Mouse (Mus musculus): ENCODE data around the gene Camkk1. TPM values are rescaled to one million over a fixed set of nuclear protein-coding genes. Genes with fewer than 3 reads are reported as not detected.
A peak's percentile ranks its signal among the peaks of the same experiment; 100 is the strongest.

Camkk1 gene
- polyA plus RNA-seq, 1 experiment from 2014 or later = 14.0 TPM

- 62% methylated on average over 10 of the region's 10 CpGs for WGBS
- Histone ChIP-seq H3K36me3 (ENCODE audit: control insufficient read depth, insufficient read depth, low read length) (peaks cover 12% of the 10 kb centered on the region; the same call in 1 of the 2 replicates), H3K4me1 (ENCODE audit: control insufficient read depth, insufficient read depth, low read length) (no peaks in the 10 kb centered on the region), H3K4me3 (ENCODE audit: low read depth, low read length) (no peak overlapping the region), H3K9me3 (ENCODE audit: control insufficient read depth, low read length) (no peaks in the 10 kb centered on the region), H3K4me2 (ENCODE audit: low read depth, low read length) (no peak overlapping the region), H3K27me3 (ENCODE audit: control insufficient read depth, insufficient read depth, low read length) (no peaks in the 10 kb centered on the region), H3K9ac (replicated peaks; ENCODE audit: low read depth, low read length) (no peak overlapping the region), H3K27ac (ENCODE audit: low read depth, low read length) (peak overlapping the region; percentile 18; the same call in 1 of the 2 replicates)
- ATAC-seq (ENCODE audit: low read depth) = no peak
Observed at GRCm38 (mm10) chr11:73084804-73085231, 66.0 kb downstream of the Camkk1 start.

- Histone ChIP-seq H3K4me2 (ENCODE audit: low read depth, low read length) (no peak overlapping the region), H3K4me3 (ENCODE audit: low read depth, low read length) (no peak overlapping the region), H3K27ac (ENCODE audit: low read depth, low read length) (0 out of 2 replicates have a peak overlapping the region, but pooled peaks have one; percentile 4), H3K4me1 (ENCODE audit: control insufficient read depth, insufficient read depth, low read length) (no peaks in the 10 kb centered on the region), H3K9me3 (ENCODE audit: control insufficient read depth, low read length) (no peaks in the 10 kb centered on the region), H3K9ac (replicated peaks; ENCODE audit: low read depth, low read length) (no peak overlapping the region), H3K36me3 (ENCODE audit: control insufficient read depth, insufficient read depth, low read length) (peaks cover 10% of the 10 kb centered on the region; the same call in 1 of the 2 replicates), H3K27me3 (ENCODE audit: control insufficient read depth, insufficient read depth, low read length) (no peaks in the 10 kb centered on the region)
- no peak for ATAC-seq (ENCODE audit: low read depth)
- 76% methylated on average over 7 of the region's 7 CpGs for WGBS
Observed at GRCm38 (mm10) chr11:73085391-73085790, 66.6 kb downstream of the Camkk1 start.

- no peak overlapping the region for H3K9ac ChIP-seq (replicated peaks; ENCODE audit: low read depth, low read length)
- H3K9me3 ChIP-seq (ENCODE audit: control insufficient read depth, low read length) = no peaks in the 10 kb centered on the region
- no peaks in the 10 kb centered on the region for H3K4me1 ChIP-seq (ENCODE audit: control insufficient read depth, insufficient read depth, low read length)
- H3K27ac ChIP-seq (ENCODE audit: low read depth, low read length) = no peak overlapping the region
- no peaks in the 10 kb centered on the region for H3K36me3 ChIP-seq (ENCODE audit: control insufficient read depth, insufficient read depth, low read length)
- H3K4me2 ChIP-seq (ENCODE audit: low read depth, low read length) = no peak overlapping the region
- 81% methylated on average over 6 of the region's 6 CpGs for WGBS
- no peak overlapping the region for H3K4me3 ChIP-seq (ENCODE audit: low read depth, low read length)
- no peaks in the 10 kb centered on the region for H3K27me3 ChIP-seq (ENCODE audit: control insufficient read depth, insufficient read depth, low read length)
- ATAC-seq (ENCODE audit: low read depth) = no peak
Observed at GRCm38 (mm10) chr11:73087700-73088480, 69.1 kb downstream of the Camkk1 start.

- ATAC-seq (ENCODE audit: low read depth) = no peak
- no peaks in the 10 kb centered on the region for H3K36me3 ChIP-seq (ENCODE audit: control insufficient read depth, insufficient read depth, low read length)
Observed at GRCm38 (mm10) chr11:73090283-73090682, 71.5 kb downstream of the Camkk1 start, which contains the start of gene Itgae. Gene Itgae, plus strand, starts transcription at chr11:73090583.

GRCm38 (mm10) chr11:73090826-73091225 lies 72.0 kb downstream of the Camkk1 start:
- WGBS = 96% methylated on average over 2 of the region's 2 CpGs
- H3K27ac ChIP-seq (ENCODE audit: low read depth, low read length) = no peak overlapping the region

More at GRCm38 (mm10) chr11:73090283-73090682, 71.5 kb downstream of the Camkk1 start, which contains the start of gene Itgae:
- Histone ChIP-seq H3K4me1 (ENCODE audit: control insufficient read depth, insufficient read depth, low read length) (no peaks in the 10 kb centered on the region), H3K4me3 (ENCODE audit: low read depth, low read length) (no peak within 1 kb of the TSS), H3K9me3 (ENCODE audit: control insufficient read depth, low read length) (no peaks in the 10 kb centered on the region), H3K27me3 (ENCODE audit: control insufficient read depth, insufficient read depth, low read length) (no peaks in the 10 kb centered on the region), H3K4me2 (ENCODE audit: low read depth, low read length) (no peak within 1 kb of the TSS), H3K27ac (ENCODE audit: low read depth, low read length) (no peak within 1 kb of the TSS), H3K9ac (replicated peaks; ENCODE audit: low read depth, low read length) (no peak within 1 kb of the TSS)
- WGBS = 87% methylated on average over 4 of the region's 4 CpGs

More at GRCm38 (mm10) chr11:73090826-73091225, 72.0 kb downstream of the Camkk1 start:
- Histone ChIP-seq H3K4me2 (ENCODE audit: low read depth, low read length) (no peak overlapping the region), H3K9ac (replicated peaks; ENCODE audit: low read depth, low read length) (no peak overlapping the region), H3K4me1 (ENCODE audit: control insufficient read depth, insufficient read depth, low read length) (no peaks in the 10 kb centered on the region), H3K36me3 (ENCODE audit: control insufficient read depth, insufficient read depth, low read length) (no peaks in the 10 kb centered on the region), H3K9me3 (ENCODE audit: control insufficient read depth, low read length) (no peaks in the 10 kb centered on the region), H3K27me3 (ENCODE audit: control insufficient read depth, insufficient read depth, low read length) (no peaks in the 10 kb centered on the region), H3K4me3 (ENCODE audit: low read depth, low read length) (no peak overlapping the region)
- no peak for ATAC-seq (ENCODE audit: low read depth)

Other genes starting within 250 kb of the Camkk1 start
- 6.6 and 8.9 TPM in 2 replicates for gene Cyb5d2, start 222.9 kb upstream of the Camkk1 start, polyA plus RNA-seq (2014; fragmentation: Nextera tagmentation; extraction: Ambion mirVana)
- gene Zzef1, start 222.8 kb upstream of the Camkk1 start, polyA plus RNA-seq (2014; fragmentation: Nextera tagmentation; extraction: Ambion mirVana) = 20.5 and 21.6 TPM in 2 replicates
- 0.70 and 1.1 TPM in 2 replicates for gene Atp2a3, start 57.8 kb upstream of the Camkk1 start, polyA plus RNA-seq (2014; fragmentation: Nextera tagmentation; extraction: Ambion mirVana)
- 0.29 and 0.75 TPM in 2 replicates for gene P2rx1, start 19.9 kb upstream of the Camkk1 start, polyA plus RNA-seq (2014; fragmentation: Nextera tagmentation; extraction: Ambion mirVana)
- 9.6 and 11.4 TPM in 2 replicates for gene Ncbp3, start 28.8 kb downstream of the Camkk1 start, polyA plus RNA-seq (2014; fragmentation: Nextera tagmentation; extraction: Ambion mirVana)
- gene Itgae, start 71.6 kb downstream of the Camkk1 start, polyA plus RNA-seq (2014; fragmentation: Nextera tagmentation; extraction: Ambion mirVana) = 0.16 and 0.26 TPM in 2 replicates
- gene Haspin, start 119.3 kb downstream of the Camkk1 start, polyA plus RNA-seq (2014; fragmentation: Nextera tagmentation; extraction: Ambion mirVana) = 1.4 and 2.5 TPM in 2 replicates
- 0.39 and 0.57 TPM in 2 replicates for gene P2rx5, start 141.4 kb downstream of the Camkk1 start, polyA plus RNA-seq (2014; fragmentation: Nextera tagmentation; extraction: Ambion mirVana)
- 147 and 158 TPM in 2 replicates for gene Emc6, start 158.0 kb downstream of the Camkk1 start, polyA plus RNA-seq (2014; fragmentation: Nextera tagmentation; extraction: Ambion mirVana)
- 103 and 149 TPM in 2 replicates for gene Tax1bp3, start 158.1 kb downstream of the Camkk1 start, polyA plus RNA-seq (2014; fragmentation: Nextera tagmentation; extraction: Ambion mirVana)
- gene Ctns, start 180.0 kb downstream of the Camkk1 start, polyA plus RNA-seq (2014; fragmentation: Nextera tagmentation; extraction: Ambion mirVana) = 17.2 and 20.6 TPM in 2 replicates
- gene Shpk, start 180.5 kb downstream of the Camkk1 start, polyA plus RNA-seq (2014; fragmentation: Nextera tagmentation; extraction: Ambion mirVana) = 1.6 and 2.3 TPM in 2 replicates
- 5.1 TPM in 1 of 2 replicates, not detected in the other for gene Trpv1, start 215.3 kb downstream of the Camkk1 start, polyA plus RNA-seq (2014; fragmentation: Nextera tagmentation; extraction: Ambion mirVana)
- gene Trpv3, start 248.4 kb downstream of the Camkk1 start, polyA plus RNA-seq (2014; fragmentation: Nextera tagmentation; extraction: Ambion mirVana) = 0.32 and 0.36 TPM in 2 replicates